Mouse (Mus musculus) small intestine, adult 2 months (tissue): Measurements from ENCODE around the gene Sipa1l3.

Experiments
- CTCF ChIP-seq: fragments of 200-500 bp; IDR thresholded peaks from 2 replicates; pipeline ENCODE4 v1.5.1; 2012; ENCODE audit warnings: low read depth, mild to moderate bottlenecking, control low read depth, inconsistent platforms, low read length, moderate library complexity, mixed read lengths; ENCODE audit not compliant: insufficient replicate concordance, insufficient read length; ENCODE audit errors: extremely low read depth
- POLR2A ChIP-seq: fragments of 200-500 bp; IDR thresholded peaks from 2 replicates; pipeline ENCODE4 v1.6.1; 2012; ENCODE audit warnings: low read depth, mild to moderate bottlenecking, control low read depth, inconsistent platforms, low read length, moderate library complexity

DNA sequence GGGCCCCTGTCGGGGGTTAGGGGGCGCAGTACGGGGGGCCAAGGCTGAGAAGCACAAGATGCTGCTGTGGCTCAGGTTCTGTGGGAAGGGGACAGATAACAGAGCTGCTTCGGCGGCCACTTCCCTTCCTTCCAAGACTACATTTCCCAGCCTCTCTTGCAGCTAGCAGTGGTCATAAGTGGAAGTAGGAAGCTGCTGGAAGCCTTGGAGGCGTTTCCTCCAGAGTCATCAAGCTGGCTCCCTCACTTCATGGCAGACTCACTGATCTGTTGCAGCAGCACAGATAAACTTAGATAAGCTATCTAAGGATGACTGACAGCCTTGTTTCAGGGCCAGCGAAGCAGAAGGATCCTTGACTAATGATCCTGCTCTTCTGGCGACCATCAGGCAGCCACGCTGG, 76.6 kb downstream of the Sipa1l3 start:
- TF ChIP-seq POLR2A = no peak
- no peak for TF ChIP-seq CTCF
